Mouse (Mus musculus) brain, embryonic 14.5 days (tissue): ENCODE results near the gene Shld2. TPM values are rescaled to one million over a fixed set of nuclear protein-coding genes. Genes with fewer than 3 reads are reported as not detected.

Experiments
- DNase-seq: peaks from one replicate; pipeline ENCODE4 v3.0.0-alpha.2; 2011; ENCODE audit warnings: low read depth
- CTCF ChIP-seq: fragments of 200-500 bp; IDR thresholded peaks from 2 replicates; pipeline ENCODE4 v1.5.1; 2012; ENCODE audit warnings: inconsistent platforms, mild to moderate bottlenecking, moderate library complexity, borderline replicate concordance; ENCODE audit not compliant: insufficient read depth, insufficient read length; ENCODE audit errors: extremely low read depth
- POLR2A ChIP-seq: fragments of 200-500 bp; IDR thresholded peaks from 2 replicates; pipeline ENCODE4 v1.6.1; 2012; ENCODE audit warnings: mild to moderate bottlenecking, inconsistent platforms, borderline replicate concordance; ENCODE audit not compliant: poor library complexity, insufficient read depth, insufficient read length, severe bottlenecking; ENCODE audit errors: extremely low read depth
- polyA plus RNA-seq: library from polyadenylated mRNA; depleted of rRNA; stranded (reverse); fragments of >200 nt; gene quantifications from 2 replicates; pipeline ENCODE4 v1.2.3, GENCODE M21; 2012

The Shld2 gene
- polyA plus RNA-seq, 1 experiment: 4.2 TPM

DNA sequence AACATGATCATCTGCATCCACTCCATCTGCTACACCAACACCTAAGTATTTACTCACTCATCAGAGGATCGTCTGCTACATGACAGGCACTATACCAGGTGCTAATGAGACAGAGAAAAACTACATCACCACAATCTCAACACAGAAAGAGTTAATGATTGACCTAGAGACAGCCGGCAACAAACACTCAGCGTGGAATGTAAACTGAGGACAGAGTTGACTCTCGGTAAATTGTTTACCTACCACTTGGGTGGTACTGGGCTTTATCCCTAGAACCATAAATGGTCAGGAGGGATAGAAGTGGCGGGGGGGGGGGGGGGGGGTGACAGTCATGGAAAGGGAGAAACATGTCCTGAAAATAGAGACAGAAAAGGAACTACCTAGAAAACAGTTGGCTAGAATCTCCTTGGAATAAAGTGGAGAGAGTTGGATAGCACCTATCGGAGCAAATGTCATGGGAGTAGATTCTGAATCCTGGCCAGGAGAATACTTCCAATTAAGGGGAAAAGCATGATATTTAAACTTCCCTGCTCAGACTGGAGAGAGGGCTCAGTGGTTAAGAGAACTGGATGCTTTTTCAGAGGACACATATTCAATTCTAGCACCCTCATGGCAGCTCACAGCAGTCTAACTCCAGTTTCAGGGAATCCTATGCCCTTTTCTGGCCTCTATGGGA is 57.7 kb downstream of the Shld2 start:
- DNase-seq: no peak
- no peak for TF ChIP-seq POLR2A
- no peak for TF ChIP-seq CTCF

DNA sequence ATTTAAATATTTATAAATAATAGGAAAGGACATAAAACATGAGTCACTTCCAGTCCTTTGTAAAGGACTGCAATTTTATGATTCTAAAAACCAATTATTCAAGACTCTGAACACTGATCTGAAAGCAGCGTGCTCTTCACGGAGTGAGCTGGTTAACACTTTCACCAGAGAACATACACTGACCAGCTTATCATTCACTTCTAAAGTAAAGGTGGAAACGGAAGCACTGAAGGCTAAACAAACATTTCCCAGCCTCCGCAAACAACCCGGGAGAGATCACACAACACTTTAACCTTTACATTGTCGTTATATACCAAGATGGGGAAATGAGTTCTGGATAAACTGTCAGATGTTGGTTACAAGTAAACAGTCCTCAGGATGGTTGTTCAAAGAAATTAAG is 69.6 kb downstream of the Shld2 start:
- TF ChIP-seq POLR2A (no peak), CTCF (no peak)
- DNase-seq: no peak

DNA sequence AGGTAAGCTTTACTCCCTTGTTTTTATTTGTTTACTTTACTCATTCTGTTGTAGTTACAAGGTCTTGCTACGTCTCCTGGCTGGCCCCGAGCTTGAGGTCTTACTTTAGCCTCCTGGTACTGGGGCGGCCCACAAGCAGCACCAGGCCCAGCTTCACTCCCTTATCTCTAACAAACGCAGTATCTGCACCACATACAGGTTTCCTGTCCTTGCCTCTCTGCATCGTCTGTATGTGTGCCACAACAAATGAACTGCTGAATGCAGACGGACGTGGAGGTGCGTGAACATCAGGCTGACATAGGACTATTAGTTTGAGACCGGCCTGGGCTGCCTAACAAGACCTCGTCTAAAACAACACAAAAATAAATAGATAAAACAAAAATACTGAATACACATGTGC is 70.0 kb downstream of the Shld2 start:
- no peak for TF ChIP-seq POLR2A
- no peak for TF ChIP-seq CTCF
- no peak for DNase-seq

DNA sequence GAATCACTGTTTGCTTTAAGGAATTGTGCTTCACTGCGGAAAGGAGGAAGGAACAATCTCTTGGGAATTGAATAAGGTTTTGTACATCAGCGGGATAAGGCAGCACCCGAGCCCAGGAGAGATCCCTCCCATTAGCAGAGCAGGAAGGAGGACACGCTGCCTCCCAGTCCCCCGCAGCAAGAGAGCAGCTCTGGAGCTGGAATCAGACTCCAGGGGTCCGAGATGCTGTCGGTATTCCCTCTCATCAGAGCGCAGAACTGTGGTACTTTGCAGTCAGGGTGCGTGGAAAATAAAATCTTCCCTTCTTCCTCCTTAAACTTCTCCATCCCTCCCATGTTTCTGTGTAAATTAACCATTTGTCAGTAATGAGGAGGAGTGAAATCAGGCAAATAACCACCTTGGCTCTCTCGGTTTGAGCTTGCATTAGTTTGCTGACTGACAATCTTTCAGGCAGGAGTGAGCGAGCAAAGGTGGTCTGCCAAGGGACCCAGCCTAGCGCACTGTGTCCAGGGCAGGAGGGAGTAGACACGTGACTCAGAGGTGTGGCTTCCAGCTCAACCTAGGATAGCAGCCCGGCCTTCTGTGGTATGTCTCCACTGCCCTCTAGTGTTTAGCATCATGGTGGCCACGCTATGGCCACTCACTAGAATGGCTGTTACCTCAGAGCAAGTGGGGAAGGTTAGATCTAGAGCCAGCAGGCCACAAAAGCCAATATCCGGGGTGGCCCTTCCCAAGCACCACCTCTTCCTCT is 75.5 kb downstream of the Shld2 start:
- TF ChIP-seq POLR2A (no peak), CTCF (peak; percentile 86)

DNA sequence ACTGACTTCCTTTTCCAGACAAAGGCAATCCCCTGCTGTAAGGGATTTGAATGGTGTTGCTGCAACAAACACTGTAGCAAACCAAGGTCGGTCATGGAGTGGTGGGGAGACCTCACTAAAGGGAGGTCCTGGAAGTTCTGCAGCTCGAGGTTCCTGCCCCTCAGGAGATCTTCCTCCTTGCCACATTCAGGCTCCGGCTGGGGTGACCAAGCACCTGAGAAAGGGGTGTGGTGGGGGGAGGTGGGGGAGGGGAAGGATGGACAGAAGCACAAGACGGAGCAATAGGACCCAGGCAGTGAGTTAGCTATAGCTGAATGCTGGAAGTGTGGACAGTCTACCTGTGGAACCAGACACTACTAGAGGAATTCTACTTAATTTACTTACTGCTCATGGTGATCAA is 76.4 kb downstream of the Shld2 start:
- DNase-seq: no peak
- TF ChIP-seq CTCF (no peak), POLR2A (no peak)

More for the DNA sequence above, 75.5 kb downstream of the Shld2 start:
- peak; percentile 89 for DNase-seq

DNA sequence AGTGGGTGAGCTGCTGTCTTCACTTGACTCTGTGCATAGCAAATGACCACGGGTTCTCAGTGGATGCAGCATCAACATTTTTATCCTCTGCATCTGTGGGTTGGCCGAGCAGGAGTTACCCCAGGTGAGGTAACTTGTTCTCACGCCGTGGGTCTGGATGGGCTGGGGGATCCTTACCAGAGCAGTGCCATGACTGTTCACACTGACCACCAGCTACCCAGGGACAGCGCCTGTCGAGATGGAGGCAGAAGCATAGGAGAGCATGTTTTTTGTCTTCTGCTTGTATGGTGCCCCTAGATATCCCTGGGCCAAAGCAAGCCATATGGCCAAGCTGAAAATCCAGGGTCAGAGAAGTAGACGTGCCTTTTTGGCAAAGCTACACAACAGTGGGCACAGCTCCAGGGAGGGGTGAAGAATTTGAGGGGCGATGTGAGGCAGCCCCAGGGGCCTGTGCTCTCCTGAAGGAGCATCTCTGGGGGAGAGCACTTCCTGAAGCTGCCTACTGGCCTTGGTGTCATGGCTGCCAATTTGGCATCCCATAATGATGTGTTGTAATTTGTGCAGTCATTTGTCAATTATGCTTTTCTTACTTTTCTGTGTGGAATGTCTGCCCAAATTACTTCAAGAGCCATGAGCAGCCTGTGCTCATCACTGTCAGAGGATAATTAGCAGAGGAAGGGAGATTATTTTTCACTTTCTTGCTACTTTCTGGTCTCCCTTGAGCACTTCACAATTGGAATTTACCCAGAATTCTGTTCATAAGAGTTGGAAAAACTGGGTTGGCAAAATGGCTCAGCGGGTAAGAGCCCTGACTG is 77.2 kb downstream of the Shld2 start:
- peak; percentile 60 for DNase-seq
- no peak for TF ChIP-seq POLR2A
- no peak for TF ChIP-seq CTCF

DNA sequence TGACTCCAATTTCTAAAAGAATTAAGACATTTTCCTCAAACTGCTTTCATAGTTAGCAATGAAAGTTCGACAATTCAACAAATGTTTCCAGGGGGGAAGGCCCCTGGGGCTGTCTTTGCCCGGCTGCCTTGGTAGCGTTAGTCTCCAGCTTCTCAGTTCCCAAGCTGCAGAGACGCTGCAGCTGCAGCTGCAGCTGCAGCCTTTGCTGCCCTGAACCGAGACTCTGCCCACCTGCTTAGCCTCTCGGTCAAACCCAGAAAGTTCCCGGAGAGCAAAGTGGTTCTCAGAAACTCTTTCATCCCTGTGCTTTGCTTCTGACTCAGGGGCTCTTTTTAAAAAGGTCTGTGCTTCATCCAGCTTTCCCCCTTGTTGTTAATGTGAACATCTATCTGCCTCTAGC is 78.0 kb downstream of the Shld2 start:
- TF ChIP-seq POLR2A (no peak), CTCF (no peak)
- DNase-seq: no peak

DNA sequence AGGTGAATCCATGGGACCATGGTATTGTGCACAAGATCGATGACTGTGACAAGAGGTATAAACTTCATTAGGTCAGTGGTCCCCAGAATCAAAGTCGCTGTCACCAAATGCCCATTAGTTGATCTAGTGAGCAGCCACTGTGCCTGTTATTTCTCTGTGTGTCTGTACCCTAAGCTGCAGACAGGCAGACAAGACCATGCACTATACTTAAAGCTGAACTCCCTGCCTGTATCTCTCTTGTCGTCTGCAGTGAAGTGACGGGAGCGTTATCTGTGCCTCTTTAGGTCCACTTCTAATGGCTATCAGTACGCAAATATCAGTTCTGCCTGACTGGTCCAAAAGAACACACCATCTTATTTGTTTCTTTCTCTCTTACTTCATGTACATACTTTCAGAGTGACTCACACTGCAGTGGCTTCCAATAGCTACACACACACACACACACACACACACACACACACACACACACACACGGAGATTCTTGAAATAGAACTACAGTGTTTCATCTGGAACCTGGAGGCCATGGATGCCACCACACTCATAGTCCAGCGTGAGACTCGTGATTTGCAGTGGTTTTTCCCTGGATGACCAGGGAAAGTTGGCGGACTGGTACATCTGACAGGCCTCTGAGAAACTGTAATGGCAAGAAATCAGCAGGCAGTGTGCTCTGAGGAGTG is 81.3 kb downstream of the Shld2 start:
- no peak for TF ChIP-seq CTCF
- no peak for TF ChIP-seq POLR2A
- no peak for DNase-seq

DNA sequence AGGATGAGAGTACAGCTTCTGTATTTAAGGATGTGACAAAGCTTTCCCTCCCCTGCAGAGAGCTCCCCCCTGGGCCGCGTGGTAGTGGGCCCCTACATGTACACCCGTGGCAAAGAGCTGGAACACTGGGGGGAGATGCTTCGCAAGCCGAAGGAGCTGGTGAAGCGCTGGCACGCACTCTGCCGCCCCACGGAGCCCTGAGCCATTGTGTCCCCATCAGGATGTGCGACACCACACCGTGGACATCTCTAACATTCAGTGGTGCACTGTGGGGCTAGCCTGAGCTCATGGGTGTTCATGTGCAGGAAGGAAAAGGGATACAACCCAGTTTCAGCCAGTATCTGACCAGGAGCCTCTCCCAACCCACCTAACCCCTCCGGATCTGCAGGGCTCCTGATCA is 82.3 kb downstream of the Shld2 start:
- no peak for DNase-seq
- no peak for TF ChIP-seq CTCF
- no peak for TF ChIP-seq POLR2A

DNA sequence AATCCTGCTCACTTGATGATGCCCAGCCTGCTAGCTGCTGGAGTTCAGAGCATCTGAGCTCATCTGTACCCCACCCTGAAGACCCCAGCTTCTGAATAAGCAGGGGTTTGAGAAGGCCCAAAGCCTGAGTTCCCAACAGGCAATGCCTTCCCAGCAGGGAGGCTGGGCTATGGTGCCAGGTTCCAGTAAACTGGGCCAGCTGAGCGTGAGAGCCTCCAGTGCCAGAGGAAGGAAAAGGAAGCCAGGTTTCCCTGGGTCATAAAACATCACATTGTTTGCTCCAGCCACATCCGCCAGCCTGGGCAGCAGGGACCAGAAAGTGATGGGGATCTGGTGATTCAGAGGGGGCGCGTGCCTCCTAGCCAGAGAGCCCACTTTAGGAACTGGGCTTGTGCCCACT is 83.7 kb downstream of the Shld2 start:
- no peak for DNase-seq
- TF ChIP-seq CTCF (no peak), POLR2A (no peak)

DNA sequence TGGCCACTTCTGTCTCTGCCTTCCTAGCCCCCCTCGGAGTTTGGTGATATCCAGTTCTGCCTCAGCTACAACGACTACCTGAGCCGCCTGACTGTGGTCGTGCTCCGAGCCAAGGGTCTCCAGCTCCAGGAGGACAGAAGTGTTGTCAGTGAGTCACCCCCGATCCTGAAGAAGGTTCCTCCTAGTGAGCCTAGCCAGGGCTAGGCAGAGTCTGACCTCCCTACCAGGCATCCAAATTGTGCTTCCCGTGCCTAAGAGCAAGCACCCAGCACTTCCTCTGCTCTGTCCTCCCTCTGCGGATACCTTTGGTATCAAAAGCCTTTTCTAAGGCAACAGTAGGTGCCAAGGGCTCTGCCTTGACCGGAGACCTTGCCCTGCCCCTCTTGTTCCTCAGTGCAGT is 84.3 kb downstream of the Shld2 start:
- DNase-seq: no peak
- TF ChIP-seq POLR2A (no peak), CTCF (no peak)
